Comparison of ENCODE assay signal across 8 mouse cellular contexts in genomic region chr2:73278869-73279268, GRCm38 (mm10). TPM values are rescaled to one million over a fixed set of nuclear protein-coding genes. Genes with fewer than 3 reads are reported as not detected.
A peak's percentile ranks its signal among the peaks of the same experiment; 100 is the strongest.
DNase-seq lines count a peak whose midpoint lies in the region; ATAC-seq lines count a peak whose summit lies in the region.

No protein-coding gene starts in this region.

- WGBS in heart, embryonic 13.5 days = under 1% methylated on average over 17 of the region's 17 CpGs
- WGBS in hindbrain, embryonic 12.5 days = 0% methylated on average over 17 of the region's 17 CpGs
- under 1% methylated on average over 17 of the region's 17 CpGs for WGBS in midbrain, embryonic 14.5 days

- H3K9ac ChIP-seq in heart, embryonic 13.5 days = no peak overlapping the region
- H3K9ac ChIP-seq in hindbrain, embryonic 12.5 days = 0 out of 2 replicates have a peak overlapping the region, but pooled peaks have one; percentile 0
- H3K9ac ChIP-seq in midbrain, embryonic 14.5 days (replicated peaks; ENCODE audit: low read length) = no peak overlapping the region

- peak overlapping the region; percentile 32 for H3K4me3 ChIP-seq in heart, embryonic 13.5 days
- peak overlapping the region; percentile 23 for H3K4me3 ChIP-seq in hindbrain, embryonic 12.5 days
- peak overlapping the region; percentile 12; the same call in 1 of the 2 replicates for H3K4me3 ChIP-seq in midbrain, embryonic 14.5 days (replicated peaks; ENCODE audit: low read depth, low read length)

- peak overlapping the region; percentile 58 for H3K4me2 ChIP-seq in heart, embryonic 13.5 days
- H3K4me2 ChIP-seq in hindbrain, embryonic 12.5 days (replicated peaks) = peak overlapping the region; percentile 49
- peak overlapping the region; percentile 43 for H3K4me2 ChIP-seq in midbrain, embryonic 14.5 days (ENCODE audit: low read length)

- no peak for ATAC-seq in heart, embryonic 13.5 days (ENCODE audit: extremely low read depth, insufficient number of reproducible peaks, low FRiP score, low TSS enrichment)
- peak; percentile 46 for ATAC-seq in hindbrain, embryonic 12.5 days (ENCODE audit: low FRiP score)
- ATAC-seq in midbrain, embryonic 14.5 days (ENCODE audit: low FRiP score, low TSS enrichment) = 0 out of 2 replicates have a peak, but pooled peaks have one; percentile 33

- H3K9me3 ChIP-seq in heart, embryonic 13.5 days = no peaks in the 10 kb centered on the region
- no peaks in the 10 kb centered on the region for H3K9me3 ChIP-seq in hindbrain, embryonic 12.5 days (replicated peaks)
- H3K9me3 ChIP-seq in midbrain, embryonic 14.5 days (ENCODE audit: control insufficient read depth, low read length) = no peaks in the 10 kb centered on the region

- H3K4me1 ChIP-seq in heart, embryonic 13.5 days = peaks cover 44% of the 10 kb centered on the region
- peaks cover 36% of the 10 kb centered on the region for H3K4me1 ChIP-seq in hindbrain, embryonic 12.5 days
- peaks cover 13% of the 10 kb centered on the region for H3K4me1 ChIP-seq in midbrain, embryonic 14.5 days (ENCODE audit: control insufficient read depth, insufficient read depth, low read length)

- no peak for DNase-seq in heart, adult 9 months (ENCODE audit: low spot score in 2 of 2)
- peak; percentile 44 for DNase-seq in embryo, embryonic 11 days
- no peak for DNase-seq in midbrain, embryonic 14.5 days
- DNase-seq in frontal cortex, postnatal 36 days (ENCODE audit: low spot score in 2 of 2) = no peak
- DNase-seq in left cerebral cortex, adult 11 months (ENCODE audit: low spot score) = no peak
- DNase-seq in thymus, adult 18-20 months = no peak

- no peak overlapping the region for H3K27ac ChIP-seq in heart, embryonic 13.5 days (replicated peaks)
- H3K27ac ChIP-seq in hindbrain, embryonic 12.5 days = peak overlapping the region; percentile 18; the same call in 1 of the 2 replicates
- H3K27ac ChIP-seq in midbrain, embryonic 14.5 days (replicated peaks; ENCODE audit: low read depth, low read length) = peak overlapping the region; percentile 73

- H3K36me3 ChIP-seq in heart, embryonic 13.5 days = no peaks in the 10 kb centered on the region
- no peaks in the 10 kb centered on the region for H3K36me3 ChIP-seq in hindbrain, embryonic 12.5 days
- H3K36me3 ChIP-seq in midbrain, embryonic 14.5 days (ENCODE audit: control insufficient read depth, insufficient read depth, low read length) = no peaks in the 10 kb centered on the region

- peaks cover 76% of the 10 kb centered on the region for H3K27me3 ChIP-seq in heart, embryonic 13.5 days (replicated peaks)
- H3K27me3 ChIP-seq in hindbrain, embryonic 12.5 days = peaks cover 53% of the 10 kb centered on the region
- peaks cover 58% of the 10 kb centered on the region for H3K27me3 ChIP-seq in midbrain, embryonic 14.5 days (ENCODE audit: control insufficient read depth, insufficient read depth, low read length)

RNA-seq across cellular contexts. Expression of gene Sp9, which starts 7.1 kb away (rescaled TPM):
- 0.04 TPM in 1 of 2 replicates, not detected in the other for polyA plus RNA-seq in heart, embryonic 13.5 days (2015; fragmentation: Nextera tagmentation; extraction: Ambion mirVana)
- 2.1 and 2.9 TPM in 2 replicates for polyA plus RNA-seq in hindbrain, embryonic 12.5 days (2016; fragmentation: Nextera tagmentation; extraction: Ambion mirVana)
- 2.2 and 2.8 TPM in 2 replicates for polyA plus RNA-seq in midbrain, embryonic 14.5 days (2014; fragmentation: Nextera tagmentation; extraction: Ambion mirVana)

RNA-seq across cellular contexts. Expression of gene Scrn3, which starts 33.5 kb away (rescaled TPM):
- 12.0 and 14.3 TPM in 2 replicates for polyA plus RNA-seq in heart, embryonic 13.5 days (2015; fragmentation: Nextera tagmentation; extraction: Ambion mirVana)
- polyA plus RNA-seq in hindbrain, embryonic 12.5 days (2016; fragmentation: Nextera tagmentation; extraction: Ambion mirVana) = 13.2 and 13.6 TPM in 2 replicates
- 4.2 and 7.9 TPM in 2 replicates for polyA plus RNA-seq in midbrain, embryonic 14.5 days (2014; fragmentation: Nextera tagmentation; extraction: Ambion mirVana)

RNA-seq across cellular contexts. Expression of gene Cir1, which starts 33.6 kb away (rescaled TPM):
- polyA plus RNA-seq in heart, embryonic 13.5 days (2015; fragmentation: Nextera tagmentation; extraction: Ambion mirVana) = 14.5 and 16.9 TPM in 2 replicates
- polyA plus RNA-seq in hindbrain, embryonic 12.5 days (2016; fragmentation: Nextera tagmentation; extraction: Ambion mirVana) = 28.4 and 29.7 TPM in 2 replicates
- 26.4 and 30.1 TPM in 2 replicates for polyA plus RNA-seq in midbrain, embryonic 14.5 days (2014; fragmentation: Nextera tagmentation; extraction: Ambion mirVana)
